Mouse (Mus musculus) hindlimb bud, embryonic 11.5 days (tissue): ENCODE measurements around the gene Spg20.

ENCODE experiments used
- DNase-seq: peaks from one replicate; pipeline ENCODE4 v3.0.0-alpha.2; 2012; ENCODE audit warnings: low read depth, low spot score; ENCODE audit errors: extremely low spot score

Spg20 gene

DNA sequence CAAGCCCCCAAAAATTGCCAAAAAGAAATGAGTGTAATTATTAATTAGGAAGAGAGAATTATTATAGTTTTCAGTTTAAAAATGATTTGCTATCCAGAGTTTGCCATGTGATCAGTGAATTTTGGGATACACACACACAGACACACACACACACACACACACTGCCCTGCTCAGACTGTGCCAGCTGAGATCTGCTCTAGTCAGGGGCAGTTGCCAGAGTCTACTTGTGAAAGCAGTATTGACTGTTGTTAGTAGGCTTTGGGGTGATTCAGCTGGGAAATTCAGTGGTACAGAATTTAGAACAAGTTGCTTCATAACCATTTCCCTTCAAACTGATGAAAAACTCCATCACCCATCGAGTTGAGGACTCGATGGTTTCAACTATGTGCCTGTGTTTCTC is 35.2 kb downstream of the Spg20 start:
- no peak for DNase-seq

- peak; percentile 22 for DNase-seq
These were observed 36.2 kb downstream of the Spg20 start for GRCm38 (mm10) chr3:55148091-55148490.

DNA sequence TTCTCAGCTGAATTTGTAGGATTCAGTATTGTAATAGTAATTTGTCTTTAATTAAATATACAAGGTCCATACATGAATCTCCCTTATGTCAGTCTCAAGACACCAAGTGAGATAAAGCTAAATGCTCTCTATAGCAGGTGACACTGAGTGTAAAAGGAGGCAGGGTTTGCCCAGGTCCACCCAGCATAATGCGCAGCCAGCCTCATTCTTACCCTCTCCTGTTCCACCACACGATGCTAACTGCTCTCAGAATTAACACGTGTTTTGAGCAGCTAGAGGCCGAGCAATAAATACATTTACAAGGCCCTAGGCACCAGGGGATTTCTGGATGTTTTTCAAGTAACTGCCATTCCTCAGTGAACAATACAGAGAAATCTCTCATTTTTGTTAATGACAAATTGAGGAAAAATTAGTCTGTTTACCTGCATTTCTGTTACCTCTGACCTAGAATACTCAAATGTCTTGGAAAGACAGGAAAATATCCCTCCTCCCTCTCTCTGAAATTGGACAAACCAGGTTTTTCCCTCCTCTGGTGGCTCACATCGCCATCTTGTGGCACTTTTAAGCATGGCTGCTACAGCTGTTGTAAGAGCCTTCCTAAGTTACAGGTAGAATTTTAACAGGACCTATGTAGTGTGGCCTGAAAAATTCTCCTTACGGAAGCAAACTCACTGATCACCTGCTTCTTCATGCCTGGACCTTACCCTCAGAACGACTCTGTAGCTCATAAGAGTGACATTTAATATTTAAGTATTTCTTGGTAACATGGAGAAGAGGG is 39.9 kb downstream of the Spg20 start:
- DNase-seq: peak; percentile 47

GRCm38 (mm10) chr3:55152673-55153334 is 40.9 kb downstream of the Spg20 start:
- peak; percentile 46 for DNase-seq

DNA sequence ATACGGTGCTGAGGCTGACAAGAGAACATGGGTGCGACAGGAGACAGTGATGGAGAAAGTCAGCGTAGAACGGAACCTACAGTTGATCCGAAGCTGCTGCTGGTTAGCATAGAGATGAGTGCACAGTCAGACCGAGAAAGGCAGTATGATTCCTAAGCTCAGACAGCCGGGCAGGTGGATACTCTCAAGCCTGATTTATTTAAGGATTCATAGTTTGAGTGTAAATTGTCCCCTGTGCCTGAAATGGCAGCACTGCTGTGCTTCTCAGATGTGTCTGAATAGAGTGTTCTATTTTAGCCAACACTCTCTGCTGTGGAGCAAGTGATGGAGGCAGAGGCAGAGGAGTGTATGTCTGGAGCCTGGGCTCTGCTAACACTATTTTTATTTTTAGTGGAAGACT is 42.3 kb downstream of the Spg20 start:
- no peak for DNase-seq

GRCm38 (mm10) chr3:55157413-55157812 is 45.5 kb downstream of the Spg20 start:
- DNase-seq: no peak

GRCm38 (mm10) chr3:55161144-55161543 is 49.2 kb downstream of the Spg20 start:
- DNase-seq: no peak

- no peak for DNase-seq
These were observed 51.6 kb downstream of the Spg20 start for GRCm38 (mm10) chr3:55163510-55163909.

DNA sequence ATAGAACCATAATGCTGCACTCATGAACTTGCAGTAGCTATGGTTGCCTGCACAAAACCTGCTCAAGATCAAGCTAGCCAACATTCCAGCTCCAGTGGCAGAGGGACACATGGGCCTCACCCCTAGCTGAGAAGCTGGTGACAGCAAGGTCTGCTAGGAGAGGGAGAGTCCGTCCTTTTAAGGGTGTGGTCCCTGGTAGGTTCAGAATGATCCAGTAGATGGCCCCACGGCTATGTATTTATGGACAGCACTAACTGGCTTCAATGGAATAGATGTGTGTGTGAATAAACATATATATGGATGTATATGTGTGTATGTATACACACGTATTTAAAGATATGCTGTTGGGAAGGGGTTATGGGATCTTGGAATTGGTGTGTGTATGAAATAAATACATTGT is 60.6 kb downstream of the Spg20 start:
- DNase-seq: no peak

GRCm38 (mm10) chr3:55177271-55177670 is 65.4 kb downstream of the Spg20 start:
- DNase-seq: no peak

DNA sequence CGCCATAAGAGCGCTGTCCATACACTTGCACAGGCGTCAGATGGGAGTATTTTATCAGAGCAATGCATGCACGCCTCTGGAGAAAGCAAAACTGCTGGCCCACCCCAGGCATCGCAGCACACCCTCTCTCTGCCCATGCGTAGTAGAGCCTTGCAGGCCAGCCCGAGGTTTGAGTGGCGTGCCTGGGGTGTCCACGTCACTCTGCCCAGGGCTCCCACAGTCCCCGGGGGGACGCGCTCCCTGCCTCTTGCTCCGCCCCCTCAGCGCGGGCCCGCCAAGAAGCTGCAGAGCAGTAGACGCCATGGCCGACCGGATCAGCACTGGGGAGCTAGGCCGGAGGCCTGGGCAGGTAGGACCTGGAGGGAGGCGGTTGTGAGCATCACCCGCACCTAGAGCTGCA is 69.9 kb downstream of the Spg20 start, which contains the start of gene Sohlh2:
TSS of gene Sohlh2 (plus strand) at position 263 of the 400 bp plus-strand sequence.
- no peak for DNase-seq
